Mouse (Mus musculus): ENCODE measurements at regions not wholly inside any gene's neighbourhood (a gene's known extent, or its start where the extent isn't known, plus 50 kb on each side); places are given as distances from the start of the nearest gene placed in this dataset.

- H3K27me3 ChIP-seq (ENCODE audit: control insufficient read depth, insufficient read depth, low read length) = no peaks in the 10 kb centered on the region
- H3K4me1 ChIP-seq (ENCODE audit: control insufficient read depth, insufficient read depth, low read length) = no peaks in the 10 kb centered on the region
- no peak overlapping the region for H3K27ac ChIP-seq (ENCODE audit: low read depth, low read length)
- no peak overlapping the region for H3K9ac ChIP-seq (ENCODE audit: low read depth, low read length)
- H3K4me2 ChIP-seq (replicated peaks; ENCODE audit: low read depth, low read length) = no peak overlapping the region
- WGBS = 81% methylated on average over 5 of the region's 5 CpGs
- no peaks in the 10 kb centered on the region for H3K36me3 ChIP-seq (ENCODE audit: control insufficient read depth, insufficient read depth, low read length)
- H3K4me3 ChIP-seq (ENCODE audit: low read length) = no peak overlapping the region
- no peak for ATAC-seq (ENCODE audit: low FRiP score, low TSS enrichment)
- H3K9me3 ChIP-seq (ENCODE audit: control insufficient read depth, low read length) = no peaks in the 10 kb centered on the region
Observed at GRCm38 (mm10) chr10:38552350-38553076, 269.1 kb downstream of the Rfpl4b start.

GRCm38 (mm10) chr10:38540031-38540430 is 281.5 kb downstream of the Rfpl4b start:
- no peak overlapping the region for H3K9ac ChIP-seq (ENCODE audit: low read depth, low read length)
- no peak overlapping the region for H3K27ac ChIP-seq (ENCODE audit: low read depth, low read length)
- no peaks in the 10 kb centered on the region for H3K9me3 ChIP-seq (ENCODE audit: control insufficient read depth, low read length)
- no peak overlapping the region for H3K4me3 ChIP-seq (ENCODE audit: low read length)
- H3K4me2 ChIP-seq (replicated peaks; ENCODE audit: low read depth, low read length) = no peak overlapping the region
- no peaks in the 10 kb centered on the region for H3K36me3 ChIP-seq (ENCODE audit: control insufficient read depth, insufficient read depth, low read length)
- no peak for ATAC-seq (ENCODE audit: low FRiP score, low TSS enrichment)
- H3K27me3 ChIP-seq (ENCODE audit: control insufficient read depth, insufficient read depth, low read length) = no peaks in the 10 kb centered on the region
- no peaks in the 10 kb centered on the region for H3K4me1 ChIP-seq (ENCODE audit: control insufficient read depth, insufficient read depth, low read length)
- 94% methylated on average over 4 of the region's 4 CpGs for WGBS

- Histone ChIP-seq H3K36me3 (ENCODE audit: control insufficient read depth, insufficient read depth, low read length) (no peaks in the 10 kb centered on the region), H3K4me2 (replicated peaks; ENCODE audit: low read depth, low read length) (no peak overlapping the region), H3K4me1 (ENCODE audit: control insufficient read depth, insufficient read depth, low read length) (no peaks in the 10 kb centered on the region), H3K9me3 (ENCODE audit: control insufficient read depth, low read length) (no peaks in the 10 kb centered on the region), H3K4me3 (ENCODE audit: low read length) (no peak overlapping the region), H3K27me3 (ENCODE audit: control insufficient read depth, insufficient read depth, low read length) (no peaks in the 10 kb centered on the region), H3K27ac (ENCODE audit: low read depth, low read length) (no peak overlapping the region), H3K9ac (ENCODE audit: low read depth, low read length) (no peak overlapping the region)
- ATAC-seq (ENCODE audit: low FRiP score, low TSS enrichment) = no peak
Observed at GRCm38 (mm10) chr10:38538766-38539165, 282.8 kb downstream of the Rfpl4b start.

- WGBS = 72% methylated on average over 2 of the region's 2 CpGs
Observed at GRCm38 (mm10) chr10:38516636-38517035, 304.9 kb downstream of the Rfpl4b start.

More at GRCm38 (mm10) chr10:38516636-38517035, 304.9 kb downstream of the Rfpl4b start:
- no peaks in the 10 kb centered on the region for H3K9me3 ChIP-seq (ENCODE audit: control insufficient read depth, low read length)
- no peak overlapping the region for H3K4me3 ChIP-seq (ENCODE audit: low read length)
- H3K4me1 ChIP-seq (ENCODE audit: control insufficient read depth, insufficient read depth, low read length) = no peaks in the 10 kb centered on the region
- H3K27me3 ChIP-seq (ENCODE audit: control insufficient read depth, insufficient read depth, low read length) = no peaks in the 10 kb centered on the region
- no peak for ATAC-seq (ENCODE audit: low FRiP score, low TSS enrichment)
- no peak overlapping the region for H3K27ac ChIP-seq (ENCODE audit: low read depth, low read length)
- H3K4me2 ChIP-seq (replicated peaks; ENCODE audit: low read depth, low read length) = no peak overlapping the region
- no peak overlapping the region for H3K9ac ChIP-seq (ENCODE audit: low read depth, low read length)
- no peaks in the 10 kb centered on the region for H3K36me3 ChIP-seq (ENCODE audit: control insufficient read depth, insufficient read depth, low read length)

All from kidney, embryonic 14.5 days (tissue).